Mouse (Mus musculus) embryonic facial prominence, embryonic 14.5 days (tissue): Measurements from ENCODE around the gene Cilp2. TPM values are rescaled to one million over a fixed set of nuclear protein-coding genes. Genes with fewer than 3 reads are reported as not detected.

Experiments
- ATAC-seq: fragments of 200-750 bp; cut with Nextera tagmentation; 2 replicates; pipeline ENCODE4 v1.8.0; 2017; ENCODE audit warnings: low read depth, moderate number of reproducible peaks, moderate TSS enrichment
- DNase-seq: peaks from one replicate; pipeline ENCODE4 v3.0.0-alpha.2; 2015; ENCODE audit warnings: low spot score
- H3K27ac ChIP-seq: fragments of 300-500 bp; sonication (generic); replicated peaks from 2 replicates; pipeline ENCODE4 v1.5.1; 2014; ENCODE audit warnings: low read depth, mild to moderate bottlenecking, low read length, moderate library complexity
- H3K27me3 ChIP-seq: fragments of 300-500 bp; sonication (generic); replicated peaks from 2 replicates; pipeline ENCODE4 v1.6.1; 2014; ENCODE audit warnings: low read length; ENCODE audit not compliant: control insufficient read depth, insufficient read depth
- H3K36me3 ChIP-seq: fragments of 300-500 bp; sonication (generic); 2 replicates; pipeline ENCODE4 v1.6.1; 2014; ENCODE audit warnings: low read length, mixed read lengths; ENCODE audit not compliant: control insufficient read depth, insufficient read depth
- H3K4me1 ChIP-seq: fragments of 300-500 bp; sonication (generic); 2 replicates; pipeline ENCODE4 v1.6.1; 2014; ENCODE audit warnings: antibody characterized with exemption, low read length; ENCODE audit not compliant: control insufficient read depth, insufficient read depth
- H3K4me2 ChIP-seq: fragments of 300-500 bp; sonication (generic); 2 replicates; pipeline ENCODE4 v1.6.1; 2014; ENCODE audit warnings: low read depth, mild to moderate bottlenecking, low read length, moderate library complexity, mixed read lengths
- H3K4me3 ChIP-seq: fragments of 300-500 bp; sonication (generic); 2 replicates; pipeline ENCODE4 v1.5.1; 2014; ENCODE audit warnings: low read depth, mild to moderate bottlenecking, low read length
- H3K9ac ChIP-seq: fragments of 300-500 bp; sonication (generic); 2 replicates; pipeline ENCODE4 v1.6.1; 2014; ENCODE audit warnings: low read depth, mild to moderate bottlenecking, low read length, moderate library complexity, mixed read lengths
- H3K9me3 ChIP-seq: fragments of 300-500 bp; sonication (generic); 2 replicates; pipeline ENCODE4 v1.6.1; 2016; ENCODE audit warnings: low read length; ENCODE audit not compliant: control insufficient read depth
- WGBS: fragments of 180-500 bp; shearing (Covaris S2); extraction: QIAGEN DNeasy Blood & Tissue Kit; methylation state at CpG from one replicate; pipeline ENCODE4 v1.1.7; 2014; 5-methylcytosine and 5-hydroxymethylcytosine counted together
- polyA plus RNA-seq: library from polyadenylated mRNA; unstranded; fragments of >200 nt; fragmentation: Nextera tagmentation; extraction: Ambion mirVana; gene quantifications from 2 replicates; pipeline ENCODE4 v1.2.1, GENCODE M21; 2014

Cilp2 gene
- polyA plus RNA-seq, 1 experiment from 2014 or later = 1.3 TPM

DNA sequence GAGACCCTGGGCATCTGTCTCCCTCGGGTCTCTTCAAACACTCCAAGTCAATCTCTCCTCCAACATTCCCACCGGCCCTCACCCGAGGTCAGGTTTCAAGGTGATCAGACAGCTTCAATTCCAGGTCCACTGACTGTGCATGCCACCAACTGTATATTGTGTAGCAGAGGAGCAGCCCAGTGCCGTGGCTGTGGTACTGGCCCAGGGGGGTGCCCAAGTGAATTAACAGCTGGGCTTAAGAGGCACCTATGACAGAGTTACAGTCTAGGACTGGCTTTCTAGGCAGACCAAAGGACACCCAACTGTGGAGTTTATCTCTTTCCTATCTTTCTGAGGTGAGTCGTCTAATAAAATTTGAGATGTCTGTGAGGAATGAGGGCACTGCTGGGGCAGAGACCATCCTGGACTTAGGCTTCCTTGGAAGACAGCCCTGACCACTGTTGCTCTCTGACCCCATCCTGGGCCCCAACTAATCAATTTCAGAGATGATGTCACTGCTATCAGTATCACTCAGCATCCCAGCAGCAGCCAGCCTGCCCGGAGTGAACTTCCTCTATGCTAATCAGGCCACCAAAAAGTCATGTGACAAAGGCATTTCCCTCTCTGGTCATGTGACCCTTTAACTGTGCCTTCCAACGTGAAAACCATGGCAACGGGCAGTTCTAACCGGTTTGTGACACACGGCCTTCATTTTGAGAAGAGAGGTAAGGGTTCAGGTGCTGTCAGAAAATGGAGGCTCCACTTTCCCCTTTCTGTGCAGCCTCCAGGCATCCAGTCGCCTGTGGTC is 32.6 kb upstream of the Cilp2 start:
- DNase-seq (peak; percentile 83), ATAC-seq (peak; percentile 31; the same call in 1 of the 2 replicates)
- Histone ChIP-seq H3K9ac (peak overlapping the region; percentile 21; the same call in 1 of the 2 replicates), H3K4me3 (no peak overlapping the region), H3K9me3 (no peaks in the 10 kb centered on the region), H3K4me1 (peaks cover 13% of the 10 kb centered on the region), H3K36me3 (peaks cover 27% of the 10 kb centered on the region), H3K27me3 (no peaks in the 10 kb centered on the region), H3K4me2 (peak overlapping the region; percentile 24), H3K27ac (peak overlapping the region; percentile 61)
- WGBS = 25% methylated on average over 11 of the region's 11 CpGs

DNA sequence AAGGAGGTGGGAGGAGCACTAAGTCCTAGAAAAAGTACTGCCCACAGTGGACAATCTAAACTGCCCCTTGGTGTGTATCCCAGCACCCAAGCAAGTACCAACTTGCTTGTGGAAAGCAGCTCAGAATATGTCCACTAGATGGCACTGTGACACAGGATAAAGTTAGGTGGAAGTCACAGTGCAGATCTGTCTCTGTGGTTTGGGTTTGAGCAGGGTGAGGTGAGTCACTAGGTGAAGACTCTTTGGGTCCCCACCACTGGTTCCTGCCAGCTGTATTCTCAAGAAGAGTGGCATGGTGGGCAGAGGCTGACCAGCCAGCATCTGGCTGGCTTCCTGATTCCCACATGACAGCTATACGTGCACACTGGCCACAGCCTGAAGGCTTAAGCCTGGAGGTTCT is 31.5 kb upstream of the Cilp2 start:
- Histone ChIP-seq H3K4me2 (no peak overlapping the region), H3K9me3 (no peaks in the 10 kb centered on the region), H3K4me1 (peaks cover 13% of the 10 kb centered on the region), H3K9ac (no peak overlapping the region), H3K27me3 (no peaks in the 10 kb centered on the region), H3K4me3 (no peak overlapping the region), H3K36me3 (peaks cover 38% of the 10 kb centered on the region), H3K27ac (no peak overlapping the region)
- ATAC-seq (peak; percentile 49), DNase-seq (peak; percentile 88)
- 68% methylated on average over 1 of the region's 1 CpGs for WGBS

DNA sequence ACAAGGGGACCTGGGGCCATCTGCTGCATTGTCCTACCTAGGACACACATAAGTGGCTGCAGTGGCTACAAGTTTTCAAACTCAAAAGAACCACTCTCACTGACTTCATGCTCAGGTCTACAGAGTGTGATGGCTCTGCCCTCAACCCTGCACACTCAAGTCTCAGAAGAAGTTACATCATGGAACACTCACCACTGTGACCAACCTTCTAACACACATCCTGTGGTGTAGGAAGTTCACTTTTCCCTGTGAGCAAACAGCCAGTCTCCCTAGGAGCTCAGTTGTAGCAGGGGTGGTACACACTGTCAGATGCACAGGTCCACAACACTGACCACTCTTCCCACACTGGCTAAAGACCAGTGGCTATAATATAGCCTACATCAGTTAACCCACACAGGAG is 31.0 kb upstream of the Cilp2 start:
- no peak overlapping the region for H3K27ac ChIP-seq
- no peaks in the 10 kb centered on the region for H3K9me3 ChIP-seq
- H3K27me3 ChIP-seq = no peaks in the 10 kb centered on the region
- H3K4me2 ChIP-seq = no peak overlapping the region
- H3K4me3 ChIP-seq = no peak overlapping the region
- H3K9ac ChIP-seq = no peak overlapping the region
- H3K4me1 ChIP-seq = peaks cover 13% of the 10 kb centered on the region
- no peak for DNase-seq
- no peak for ATAC-seq
- H3K36me3 ChIP-seq = peaks cover 43% of the 10 kb centered on the region

DNA sequence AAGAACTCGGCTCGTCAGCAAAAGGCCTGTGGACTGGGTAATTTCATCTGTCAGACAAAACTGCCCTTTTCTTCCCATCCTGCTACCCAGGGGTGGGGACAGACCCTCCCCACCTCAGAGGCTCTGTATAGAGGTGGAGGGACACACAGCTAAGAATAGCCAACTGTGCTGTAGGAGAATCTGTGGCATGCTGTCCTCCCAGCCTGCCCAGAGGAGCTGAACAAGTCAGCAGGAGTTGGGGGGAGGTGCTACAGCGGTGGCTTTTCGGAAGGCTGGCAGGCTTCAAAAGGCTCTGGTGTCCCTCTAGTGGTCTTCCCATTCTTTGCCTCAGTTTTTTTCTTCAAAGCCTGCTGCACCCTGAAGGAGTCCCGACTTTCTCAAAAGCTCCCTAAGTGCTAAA is 28.3 kb upstream of the Cilp2 start:
- Histone ChIP-seq H3K27me3 (no peaks in the 10 kb centered on the region), H3K9me3 (no peaks in the 10 kb centered on the region)

DNA sequence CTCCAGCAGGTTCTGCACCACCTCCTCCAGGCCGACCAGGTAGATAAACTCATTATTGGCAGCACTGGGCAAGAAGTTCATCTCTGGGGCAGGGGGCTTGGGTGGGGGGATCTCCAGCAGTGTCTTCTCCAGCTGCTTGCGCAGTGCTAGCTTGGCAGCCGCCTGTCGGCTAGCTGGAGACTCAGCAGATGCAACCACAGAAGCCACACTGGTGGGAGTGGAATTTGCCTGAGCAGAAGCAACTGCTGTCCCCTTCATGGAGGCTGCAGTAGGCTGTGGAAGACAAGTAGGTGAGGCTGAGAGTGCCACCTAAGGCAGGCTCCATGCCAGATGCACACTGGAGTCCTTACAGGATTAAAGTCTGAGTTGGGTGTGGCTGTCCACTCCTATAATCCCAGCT is 27.0 kb upstream of the Cilp2 start:
- Histone ChIP-seq H3K4me2 (no peak overlapping the region), H3K9me3 (no peaks in the 10 kb centered on the region), H3K36me3 (peaks cover 83% of the 10 kb centered on the region), H3K27me3 (no peaks in the 10 kb centered on the region), H3K27ac (no peak overlapping the region), H3K9ac (no peak overlapping the region), H3K4me1 (no peaks in the 10 kb centered on the region), H3K4me3 (no peak overlapping the region)
- no peak for ATAC-seq
- 83% methylated on average over 4 of the region's 4 CpGs for WGBS
- no peak for DNase-seq

More for the DNA sequence above, 28.3 kb upstream of the Cilp2 start:
- 43% methylated on average over 5 of the region's 5 CpGs for WGBS
- ATAC-seq (no peak), DNase-seq (peak; percentile 57)
- H3K4me1 ChIP-seq = peaks cover 7% of the 10 kb centered on the region
- no peak overlapping the region for H3K4me2 ChIP-seq
- H3K36me3 ChIP-seq = peaks cover 71% of the 10 kb centered on the region
- H3K4me3 ChIP-seq = no peak overlapping the region
- no peak overlapping the region for H3K27ac ChIP-seq
- H3K9ac ChIP-seq = no peak overlapping the region

DNA sequence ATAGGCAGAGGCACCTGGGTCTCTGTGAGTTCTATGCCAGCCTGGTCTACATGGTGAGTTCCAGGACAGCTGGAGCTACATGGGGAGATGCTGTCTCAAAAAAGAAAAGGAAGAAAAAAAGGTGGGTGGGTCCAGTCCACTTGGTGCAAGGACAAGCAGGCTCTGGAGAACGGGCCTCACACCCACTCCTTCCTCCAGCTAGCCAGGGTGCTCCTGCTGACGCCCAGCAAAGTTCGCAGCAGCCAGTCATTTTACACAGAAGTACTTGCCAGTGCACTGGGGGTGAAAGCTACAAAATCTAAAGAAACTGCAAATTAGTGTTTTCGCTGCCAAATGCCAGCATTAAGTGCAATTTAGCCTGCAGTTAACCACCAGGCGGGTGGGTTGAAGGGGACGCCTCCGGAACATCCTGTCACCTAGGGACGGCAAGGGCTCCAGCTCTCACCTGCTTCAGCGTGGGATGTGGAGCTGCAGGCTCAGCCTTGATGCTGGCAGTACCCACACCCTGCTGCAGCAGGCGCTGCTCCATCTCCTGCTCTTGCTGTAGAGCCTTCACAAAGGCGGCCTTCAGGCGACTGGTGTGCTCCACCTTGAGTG is 25.1 kb upstream of the Cilp2 start:
- DNase-seq = no peak
- H3K4me2 ChIP-seq = no peak overlapping the region
- H3K9me3 ChIP-seq = no peaks in the 10 kb centered on the region
- H3K27ac ChIP-seq = no peak overlapping the region
- no peak overlapping the region for H3K4me3 ChIP-seq
- no peak for ATAC-seq
- H3K4me1 ChIP-seq = no peaks in the 10 kb centered on the region
- H3K36me3 ChIP-seq = peaks cover 99% of the 10 kb centered on the region
- WGBS = 93% methylated on average over 12 of the region's 12 CpGs
- no peak overlapping the region for H3K9ac ChIP-seq
- H3K27me3 ChIP-seq = no peaks in the 10 kb centered on the region

DNA sequence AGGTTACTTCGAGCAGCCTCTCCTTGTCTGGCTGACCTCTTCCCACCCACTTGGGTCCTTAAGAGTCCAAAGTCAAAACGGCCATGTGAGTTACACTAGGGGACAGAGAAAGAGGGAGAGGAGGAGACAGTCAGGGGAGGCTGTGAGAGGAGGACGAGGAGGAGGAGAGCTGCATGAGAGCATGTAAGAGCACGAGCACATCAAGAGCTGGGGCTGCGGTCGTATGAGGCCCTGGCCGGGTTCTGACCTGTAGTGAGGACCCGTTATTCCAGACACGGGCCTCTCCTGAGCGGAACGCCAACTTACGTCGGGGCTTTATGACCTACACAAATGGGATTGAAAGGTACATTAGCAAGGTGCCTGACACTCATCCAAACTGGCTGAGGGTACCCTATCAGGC is 24.4 kb upstream of the Cilp2 start:
- 93% methylated on average over 13 of the region's 13 CpGs for WGBS
- H3K4me2 ChIP-seq = no peak overlapping the region
- H3K9me3 ChIP-seq = no peaks in the 10 kb centered on the region
- DNase-seq = no peak
- no peak for ATAC-seq
- no peaks in the 10 kb centered on the region for H3K4me1 ChIP-seq
- H3K27me3 ChIP-seq = no peaks in the 10 kb centered on the region
- H3K4me3 ChIP-seq = no peak overlapping the region
- H3K27ac ChIP-seq = no peak overlapping the region
- H3K9ac ChIP-seq = no peak overlapping the region
- H3K36me3 ChIP-seq = peaks cover 98% of the 10 kb centered on the region

DNA sequence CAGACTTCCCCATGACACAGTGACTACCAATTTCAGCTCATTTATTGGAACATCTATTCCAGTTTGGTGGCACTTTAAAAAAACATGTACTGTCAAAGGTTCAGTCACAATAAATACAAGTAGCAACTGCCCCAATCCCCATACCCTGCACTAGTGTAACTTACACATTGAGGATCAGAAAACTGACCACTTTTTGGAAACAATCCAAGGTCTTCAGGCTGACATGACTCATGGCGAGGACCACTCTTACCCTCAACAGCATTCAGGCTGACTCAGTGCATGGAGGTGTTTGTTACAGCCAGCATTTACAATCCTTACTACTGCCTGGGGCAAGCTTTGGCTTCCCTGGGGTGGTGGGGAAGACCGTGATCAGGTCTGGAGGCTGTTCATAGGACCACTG is 19.6 kb upstream of the Cilp2 start:
- Histone ChIP-seq H3K9ac (no peak overlapping the region), H3K27me3 (no peaks in the 10 kb centered on the region), H3K4me1 (peaks cover 8% of the 10 kb centered on the region), H3K36me3 (peaks cover 50% of the 10 kb centered on the region), H3K27ac (no peak overlapping the region), H3K4me2 (no peak overlapping the region), H3K4me3 (no peak overlapping the region), H3K9me3 (no peaks in the 10 kb centered on the region)
- DNase-seq (no peak), ATAC-seq (no peak)
- 88% methylated on average over 2 of the region's 2 CpGs for WGBS

DNA sequence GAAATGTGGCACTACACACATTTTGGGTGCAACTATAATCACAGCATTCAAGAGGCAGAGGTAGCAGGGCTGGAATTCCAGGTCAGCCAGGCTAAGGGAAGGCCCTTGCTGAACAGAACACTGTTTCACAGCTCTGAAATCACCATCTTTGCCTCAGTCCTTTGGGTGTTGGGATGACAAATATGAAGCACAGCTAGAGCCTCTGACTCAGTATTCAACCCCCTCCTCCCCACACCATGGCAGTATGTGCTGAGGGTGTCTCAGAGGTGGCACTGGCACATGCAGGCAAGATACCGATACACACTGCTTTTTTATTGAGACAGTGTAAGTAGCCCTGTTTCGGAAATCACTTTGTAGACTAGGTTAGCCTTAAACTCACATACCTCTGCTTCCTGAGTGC is 18.8 kb upstream of the Cilp2 start:
- no peak overlapping the region for H3K27ac ChIP-seq
- H3K4me3 ChIP-seq = no peak overlapping the region
- peaks cover 41% of the 10 kb centered on the region for H3K36me3 ChIP-seq
- DNase-seq (no peak), ATAC-seq (no peak)
- no peaks in the 10 kb centered on the region for H3K9me3 ChIP-seq
- peaks cover 11% of the 10 kb centered on the region for H3K4me1 ChIP-seq
- no peak overlapping the region for H3K4me2 ChIP-seq
- H3K9ac ChIP-seq = no peak overlapping the region
- WGBS = 83% methylated on average over 2 of the region's 2 CpGs
- H3K27me3 ChIP-seq = no peaks in the 10 kb centered on the region
